Mouse (Mus musculus): ENCODE data around the gene Bub1b. TPM values are rescaled to one million over a fixed set of nuclear protein-coding genes. Genes with fewer than 3 reads are reported as not detected.

Gene Bub1b
- total and polyA plus RNA-seq, 2 experiments from 2014 or later = 4.2 to 7.4 TPM

GRCm38 (mm10) chr2:118671728-118672127 lies 73.7 kb downstream of the Bub1b start:
- no peak for ATAC-seq (ENCODE audit: low FRiP score)
- 0 out of 2 replicates have a peak, but pooled peaks cover 7% of the 10 kb centered on the region for H3K27me3 ChIP-seq (ENCODE audit: insufficient read depth, low read length)
- DNase-seq (ENCODE audit: low spot score) = no peak
- no peak overlapping the region for H3K4me3 ChIP-seq (ENCODE audit: low read depth, low read length)
- no peak overlapping the region for H3K27ac ChIP-seq (ENCODE audit: low read depth, low read length)
- WGBS = 70% methylated on average over 1 of the region's 1 CpGs
- no peak overlapping the region for H3K4me2 ChIP-seq (ENCODE audit: low read depth, low read length, poor library complexity, severe bottlenecking)
- H3K36me3 ChIP-seq (ENCODE audit: insufficient read depth, low read length) = no peaks in the 10 kb centered on the region; the same call in 1 of the 2 replicates
- H3K9ac ChIP-seq (replicated peaks; ENCODE audit: low read length, poor library complexity, severe bottlenecking) = no peak overlapping the region
- no peaks in the 10 kb centered on the region for H3K9me3 ChIP-seq (ENCODE audit: low read length)
- peaks cover 7% of the 10 kb centered on the region; the same call in 1 of the 2 replicates for H3K4me1 ChIP-seq (ENCODE audit: insufficient read depth, low read length)
- no peak for TF ChIP-seq CTCF (IDR thresholded peaks at IDR 0.05)

- 30% methylated on average over 15 of the region's 15 CpGs for whole genome bisulfite sequencing
- Histone ChIP-seq H3K36me3 (ENCODE audit: insufficient read depth, low read length) (no peaks in the 10 kb centered on the region; the same call in 1 of the 2 replicates), H3K4me2 (ENCODE audit: low read depth, low read length, poor library complexity, severe bottlenecking) (no peak overlapping the region), H3K9me3 (ENCODE audit: low read length) (no peaks in the 10 kb centered on the region), H3K9ac (replicated peaks; ENCODE audit: low read length, poor library complexity, severe bottlenecking) (no peak overlapping the region), H3K4me1 (ENCODE audit: insufficient read depth, low read length) (peaks cover 15% of the 10 kb centered on the region; the same call in 1 of the 2 replicates), H3K27ac (ENCODE audit: low read depth, low read length) (no peak overlapping the region), H3K27me3 (ENCODE audit: insufficient read depth, low read length) (0 out of 2 replicates have a peak, but pooled peaks cover 7% of the 10 kb centered on the region), H3K4me3 (ENCODE audit: low read depth, low read length) (no peak overlapping the region)
- DNase-seq (ENCODE audit: low spot score) (no peak), ATAC-seq (ENCODE audit: low FRiP score) (no peak)
- TF ChIP-seq CTCF (IDR thresholded peaks at IDR 0.05) = no peak
These were observed 75.9 kb downstream of the Bub1b start for GRCm38 (mm10) chr2:118673686-118674465.

GRCm38 (mm10) chr2:118674500-118674899 lies 76.5 kb downstream of the Bub1b start:
- Histone ChIP-seq H3K4me3 (ENCODE audit: low read depth, low read length) (no peak overlapping the region), H3K27ac (ENCODE audit: low read depth, low read length) (no peak overlapping the region), H3K4me1 (ENCODE audit: insufficient read depth, low read length) (peaks cover 14% of the 10 kb centered on the region; the same call in 1 of the 2 replicates), H3K9ac (replicated peaks; ENCODE audit: low read length, poor library complexity, severe bottlenecking) (no peak overlapping the region), H3K36me3 (ENCODE audit: insufficient read depth, low read length) (peaks cover 4% of the 10 kb centered on the region; the same call in 1 of the 2 replicates), H3K4me2 (ENCODE audit: low read depth, low read length, poor library complexity, severe bottlenecking) (no peak overlapping the region), H3K27me3 (ENCODE audit: insufficient read depth, low read length) (0 out of 2 replicates have a peak, but pooled peaks cover 7% of the 10 kb centered on the region), H3K9me3 (ENCODE audit: low read length) (no peaks in the 10 kb centered on the region)
- no peak for ATAC-seq (ENCODE audit: low FRiP score)
- no peak for TF ChIP-seq CTCF (IDR thresholded peaks at IDR 0.05)
- 36% methylated on average over 7 of the region's 7 CpGs for WGBS
- no peak for DNase-seq (ENCODE audit: low spot score)

GRCm38 (mm10) chr2:118676839-118677741 lies 79.1 kb downstream of the Bub1b start:
- no peak for TF ChIP-seq CTCF (IDR thresholded peaks at IDR 0.05)
- H3K27me3 ChIP-seq (ENCODE audit: insufficient read depth, low read length) = 0 out of 2 replicates have a peak, but pooled peaks cover 7% of the 10 kb centered on the region
- no peak overlapping the region for H3K27ac ChIP-seq (ENCODE audit: low read depth, low read length)
- peak overlapping the region; percentile 64 for H3K9ac ChIP-seq (replicated peaks; ENCODE audit: low read length, poor library complexity, severe bottlenecking)
- peak overlapping the region; percentile 89 for H3K4me2 ChIP-seq (ENCODE audit: low read depth, low read length, poor library complexity, severe bottlenecking)
- WGBS = 2% methylated on average over 71 of the region's 89 CpGs
- peak; percentile 39 for ATAC-seq (ENCODE audit: low FRiP score)
- H3K36me3 ChIP-seq (ENCODE audit: insufficient read depth, low read length) = peaks cover 17% of the 10 kb centered on the region; the same call in 1 of the 2 replicates
- DNase-seq (ENCODE audit: low spot score) = no peak
- peak overlapping the region; percentile 48 for H3K4me3 ChIP-seq (ENCODE audit: low read depth, low read length)
- no peaks in the 10 kb centered on the region for H3K9me3 ChIP-seq (ENCODE audit: low read length)
- peaks cover 12% of the 10 kb centered on the region; the same call in 1 of the 2 replicates for H3K4me1 ChIP-seq (ENCODE audit: insufficient read depth, low read length)

- Histone ChIP-seq H3K4me1 (ENCODE audit: insufficient read depth, low read length) (peaks cover 12% of the 10 kb centered on the region; the same call in 1 of the 2 replicates), H3K36me3 (ENCODE audit: insufficient read depth, low read length) (peaks cover 21% of the 10 kb centered on the region; the same call in 1 of the 2 replicates), H3K9me3 (ENCODE audit: low read length) (no peaks in the 10 kb centered on the region), H3K27ac (ENCODE audit: low read depth, low read length) (no peak overlapping the region), H3K4me3 (ENCODE audit: low read depth, low read length) (peak overlapping the region; percentile 48; the same call in 1 of the 2 replicates), H3K9ac (replicated peaks; ENCODE audit: low read length, poor library complexity, severe bottlenecking) (0 out of 2 replicates have a peak overlapping the region, but pooled peaks have one; percentile 64), H3K4me2 (ENCODE audit: low read depth, low read length, poor library complexity, severe bottlenecking) (peak overlapping the region; percentile 89), H3K27me3 (ENCODE audit: insufficient read depth, low read length) (0 out of 2 replicates have a peak, but pooled peaks cover 7% of the 10 kb centered on the region)
- ATAC-seq (ENCODE audit: low FRiP score) = no peak; the same call in 1 of the 2 replicates
- TF ChIP-seq CTCF (IDR thresholded peaks at IDR 0.05) = no peak
- DNase-seq (ENCODE audit: low spot score) = no peak
- WGBS = 30% methylated on average over 4 of the region's 4 CpGs
These were observed 79.8 kb downstream of the Bub1b start for GRCm38 (mm10) chr2:118677817-118678216.
